Mouse (Mus musculus) skeletal muscle tissue, adult 2 months (tissue): ENCODE data around the gene Olfr1437.
"Not testable (repeated sequence)": the region's sequence is repeated elsewhere in the genome, so short reads cannot be mapped to it uniquely, and the experiment has no call there.

Experiments used
- DNase-seq: peaks from one replicate; pipeline ENCODE4 v3.0.0-alpha.2; 2012; ENCODE audit warnings: low read depth, low spot score

The Olfr1437 gene

DNA sequence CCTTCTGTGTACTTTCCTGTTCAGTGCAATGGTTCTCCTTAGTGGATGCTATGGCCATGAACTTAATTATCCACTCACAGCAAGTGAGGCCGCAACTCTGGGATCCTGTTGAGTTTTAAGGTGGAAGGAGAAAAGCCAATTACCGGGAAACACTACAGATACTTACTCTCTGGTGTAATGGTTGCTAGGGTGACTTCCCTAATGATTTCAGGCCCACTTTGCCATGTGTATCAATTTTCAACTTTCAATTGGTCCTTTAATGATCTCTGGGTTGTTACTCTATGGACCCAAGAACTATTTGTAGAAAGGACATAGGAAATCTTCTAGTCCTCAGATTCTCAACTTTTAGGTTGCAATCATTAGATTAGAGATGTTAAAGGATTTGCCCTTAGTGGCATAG lies at the start of gene Olfr1437:
Gene Olfr1437 (minus strand): TSS at position 101 of the 400 bp plus-strand sequence.
- DNase-seq: no peak

DNA sequence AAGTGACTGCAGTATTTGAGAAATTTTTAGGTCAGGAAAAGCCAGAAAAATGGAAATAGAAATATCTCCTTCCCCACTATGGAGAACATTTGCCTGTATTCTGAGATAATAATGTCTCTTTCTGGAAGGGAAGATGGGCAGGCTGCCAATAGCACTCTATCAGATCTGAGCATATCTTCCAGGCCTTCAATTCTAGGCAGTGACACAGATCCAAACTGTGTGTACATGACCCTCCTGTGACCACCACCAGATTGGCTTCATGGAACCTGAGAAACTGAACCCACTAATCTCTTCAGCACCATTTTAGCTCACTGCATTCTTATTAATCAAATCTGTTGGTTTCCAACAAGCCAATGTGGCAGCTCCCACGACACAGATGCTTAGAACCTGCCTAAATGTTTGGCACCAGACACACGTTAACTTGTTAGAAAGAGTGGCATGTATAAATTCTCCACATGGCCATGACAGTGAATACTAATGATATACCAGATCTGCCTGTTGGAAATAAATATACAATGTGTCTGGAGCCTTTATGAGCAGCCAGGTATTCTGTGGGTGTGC lies 49.6 kb upstream of the Olfr1437 start:
- no peak for DNase-seq

DNA sequence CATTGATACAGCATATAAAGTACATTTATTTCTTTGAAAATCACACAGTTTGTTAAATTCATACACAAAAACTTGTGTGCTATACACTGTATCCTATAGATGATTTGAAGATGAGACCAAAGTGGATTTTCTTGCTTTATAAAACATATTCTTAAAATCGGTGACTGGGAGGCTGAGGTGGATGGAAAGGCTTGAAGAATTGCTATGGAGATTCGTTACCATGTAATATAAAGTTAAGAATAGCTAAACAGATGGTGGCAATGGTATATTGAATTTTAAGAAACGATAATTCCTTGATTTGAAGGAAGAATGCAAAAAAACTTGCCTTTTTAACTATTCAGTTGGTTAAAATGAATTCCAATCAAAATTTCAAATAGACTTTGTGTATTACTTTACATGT lies 48.1 kb upstream of the Olfr1437 start:
- no peak for DNase-seq

DNA sequence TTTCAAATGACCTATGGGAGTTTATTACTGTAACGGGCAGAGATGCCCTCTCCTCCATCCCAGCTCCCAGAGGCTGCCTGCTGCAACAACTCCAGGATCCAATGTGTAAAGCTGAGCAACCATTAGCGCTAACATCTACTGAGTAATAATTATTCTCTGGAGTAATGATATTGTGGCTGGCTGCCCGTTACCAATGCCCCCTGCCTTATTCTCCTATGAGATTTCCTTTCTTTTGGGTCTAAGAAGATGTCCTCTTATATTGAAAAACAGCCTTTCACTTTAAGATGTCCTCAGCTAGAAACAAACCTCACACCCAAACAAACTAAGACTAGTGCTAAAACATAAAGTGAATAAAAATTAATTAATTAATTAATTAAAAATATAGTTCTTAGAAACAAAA lies 10.9 kb upstream of the Olfr1437 start, which contains the start of gene Olfr1438-ps1:
Gene Olfr1438-ps1 (minus strand): TSS at position 101 of the 400 bp plus-strand sequence.
- DNase-seq: no peak

DNA sequence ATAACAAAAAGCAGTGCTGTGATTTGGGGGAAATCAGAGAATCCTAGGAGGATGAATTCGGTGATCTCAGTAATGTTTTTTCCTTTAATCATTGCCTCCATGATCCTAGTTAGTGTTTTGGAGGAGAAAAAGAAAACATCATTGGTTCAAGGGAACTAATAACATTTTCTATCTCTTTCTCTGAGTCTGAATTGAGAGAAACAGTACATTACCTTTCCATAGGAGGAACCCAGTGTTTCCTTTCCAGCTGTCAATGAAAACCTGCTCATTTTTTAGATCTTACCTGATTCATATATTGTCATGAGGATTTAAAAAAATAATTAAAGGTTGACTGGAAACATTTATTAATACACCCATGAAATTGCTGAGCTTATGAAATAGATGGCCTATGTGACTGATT lies 25.9 kb downstream of the Olfr1437 start, which contains the start of gene Olfr1436:
Gene Olfr1436 (minus strand): TSS at position 101 of the 400 bp plus-strand sequence.
- not testable (repeated sequence) for DNase-seq

DNA sequence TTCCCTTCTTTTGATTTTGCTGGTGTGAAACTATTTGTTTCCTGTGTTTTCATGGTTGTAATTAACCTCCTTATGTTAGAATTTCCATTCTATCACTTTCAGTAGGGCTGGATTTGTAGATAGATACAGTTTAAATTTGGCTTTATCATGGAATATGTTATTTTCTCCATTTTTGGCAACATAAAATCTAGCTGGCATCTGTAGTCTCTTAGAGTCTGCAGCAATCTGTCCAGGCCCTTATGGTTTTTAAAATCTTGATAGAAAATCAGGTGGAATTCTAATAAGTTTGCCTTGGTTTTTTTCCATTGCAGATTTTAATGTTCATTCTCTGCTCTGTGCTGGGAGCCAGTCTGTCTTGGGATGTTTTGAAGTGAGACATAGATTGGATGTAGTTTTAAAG lies 31.9 kb downstream of the Olfr1437 start:
- no peak for DNase-seq

DNA sequence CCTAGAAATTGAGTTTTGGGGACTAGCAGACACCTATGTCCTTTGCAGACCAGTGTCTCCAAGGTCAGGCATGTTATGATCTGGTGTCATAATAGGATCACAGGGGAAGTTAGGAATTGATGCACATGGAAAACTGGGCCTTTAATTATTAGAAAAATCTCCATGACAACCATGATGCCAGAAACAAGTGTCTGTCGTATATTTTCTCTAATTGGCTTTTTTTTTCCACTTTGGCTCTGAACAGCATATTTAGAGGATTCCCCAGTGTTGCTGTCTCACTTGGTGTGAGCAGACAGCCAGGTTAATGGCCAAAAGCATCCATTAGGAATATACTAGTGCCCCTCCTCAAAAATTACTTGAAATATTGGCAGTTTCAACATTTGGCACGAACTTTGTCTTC lies 45.3 kb downstream of the Olfr1437 start, which contains the start of gene Olfr1434:
Gene Olfr1434 (plus strand): TSS at position 301 of the 400 bp plus-strand sequence.
- DNase-seq: no peak
